Mouse (Mus musculus): ENCODE results near the gene Nucb1. TPM values are rescaled to one million over a fixed set of nuclear protein-coding genes. Genes with fewer than 3 reads are reported as not detected.
A peak's percentile ranks its signal among the peaks of the same experiment; 100 is the strongest.
"Not testable (repeated sequence)": the region's sequence is repeated elsewhere in the genome, so short reads cannot be mapped to it uniquely, and the experiment has no call there.

Gene Nucb1
- total RNA-seq, 2 experiments from 2014 or later = 184 to 398 TPM

GRCm38 (mm10) chr7:45525809-45526473 lies 15.7 kb upstream of the Nucb1 start, which contains the start of the genes Ppp1r15a and Plekha4:
Gene Ppp1r15a (minus strand): TSS chr7:45526268.
Gene Plekha4 (plus strand): TSS chr7:45526330.
- ATAC-seq (replicated peaks; ENCODE audit: poor library complexity, severe bottlenecking) = peak; percentile 72

GRCm38 (mm10) chr7:45524841-45525621 lies 14.8 kb upstream of the Nucb1 start:
- peak; percentile 11 for ATAC-seq (replicated peaks; ENCODE audit: poor library complexity, severe bottlenecking)

GRCm38 (mm10) chr7:45523678-45524170 lies 13.5 kb upstream of the Nucb1 start:
- ATAC-seq (replicated peaks; ENCODE audit: poor library complexity, severe bottlenecking) = no peak

- no peak for ATAC-seq (replicated peaks; ENCODE audit: poor library complexity, severe bottlenecking)
These were observed 12.9 kb upstream of the Nucb1 start for GRCm38 (mm10) chr7:45522957-45523676.

- no peak for ATAC-seq (replicated peaks; ENCODE audit: poor library complexity, severe bottlenecking)
These were observed 12.1 kb upstream of the Nucb1 start for GRCm38 (mm10) chr7:45522194-45522752.

- ATAC-seq (replicated peaks; ENCODE audit: poor library complexity, severe bottlenecking) = peak; percentile 57
These were observed 11.6 kb upstream of the Nucb1 start for GRCm38 (mm10) chr7:45521728-45522184.

GRCm38 (mm10) chr7:45520605-45521004 lies 10.4 kb upstream of the Nucb1 start:
- ATAC-seq (replicated peaks; ENCODE audit: poor library complexity, severe bottlenecking) = no peak

GRCm38 (mm10) chr7:45519345-45520120 lies 9.3 kb upstream of the Nucb1 start:
- ATAC-seq (replicated peaks; ENCODE audit: poor library complexity, severe bottlenecking) = no peak

GRCm38 (mm10) chr7:45518618-45519017 lies 8.4 kb upstream of the Nucb1 start:
- ATAC-seq (replicated peaks; ENCODE audit: poor library complexity, severe bottlenecking) = no peak

- ATAC-seq (replicated peaks; ENCODE audit: poor library complexity, severe bottlenecking) = not testable (repeated sequence)
These were observed 6.6 kb upstream of the Nucb1 start for GRCm38 (mm10) chr7:45516846-45517245.

- peak; percentile 50 for ATAC-seq (replicated peaks; ENCODE audit: poor library complexity, severe bottlenecking)
These were observed 5.2 kb upstream of the Nucb1 start for GRCm38 (mm10) chr7:45515436-45515835.

GRCm38 (mm10) chr7:45514411-45514810 lies 4.2 kb upstream of the Nucb1 start:
- ATAC-seq (replicated peaks; ENCODE audit: poor library complexity, severe bottlenecking) = no peak

GRCm38 (mm10) chr7:45509181-45509882 lies 874 bp downstream of the Nucb1 start:
- ATAC-seq (replicated peaks; ENCODE audit: poor library complexity, severe bottlenecking) = no peak

GRCm38 (mm10) chr7:45508561-45508960 lies 1.6 kb downstream of the Nucb1 start:
- ATAC-seq (replicated peaks; ENCODE audit: poor library complexity, severe bottlenecking) = peak; percentile 26

GRCm38 (mm10) chr7:45507583-45507982 lies 2.6 kb downstream of the Nucb1 start:
- ATAC-seq (replicated peaks; ENCODE audit: poor library complexity, severe bottlenecking) = no peak

GRCm38 (mm10) chr7:45498427-45498826 lies 11.8 kb downstream of the Nucb1 start:
- no peak for ATAC-seq (replicated peaks; ENCODE audit: poor library complexity, severe bottlenecking)

- no peak for ATAC-seq (replicated peaks; ENCODE audit: poor library complexity, severe bottlenecking)
These were observed 15.7 kb downstream of the Nucb1 start for GRCm38 (mm10) chr7:45494548-45494947.

- no peak for ATAC-seq (replicated peaks; ENCODE audit: poor library complexity, severe bottlenecking)
These were observed 17.3 kb downstream of the Nucb1 start for GRCm38 (mm10) chr7:45492951-45493350.

Measured in granulocyte monocyte progenitor cell, adult 5-6 weeks (primary cell).